Mouse (Mus musculus) left cerebral cortex, adult 2 months (tissue): ENCODE measurements around the gene Iqgap2. TPM values are rescaled to one million over a fixed set of nuclear protein-coding genes. Genes with fewer than 3 reads are reported as not detected.
A peak's percentile ranks its signal among the peaks of the same experiment; 100 is the strongest.

Source experiments
- DNase-seq, 2 experiments: peaks; one replicate each; pipeline ENCODE4 v3.0.0; 2021 to 2022; ENCODE audit warnings: low spot score in 2 of 2, mixed read lengths in 1 of 2; ENCODE audit errors: extremely low spot score in 1 of 2
- H3K27ac ChIP-seq: fragments of 200-600 bp; 2 replicates; pipeline ENCODE4 v1.8.1; 2022
- H3K4me3 ChIP-seq: fragments of 200-600 bp; 2 replicates; pipeline ENCODE4 v1.8.1; 2022
- CTCF ChIP-seq: fragments of 200-600 bp; IDR thresholded peaks from 2 replicates; pipeline ENCODE4 v1.8.1; 2022; ENCODE audit warnings: antibody characterized with exemption, mild to moderate bottlenecking, moderate library complexity
- intact Hi-C: fragments of 180-260 bp; cut with DNase I; formaldehyde crosslinking; loops from one replicate; pipeline ENCODE4 v1.15.1; 2025
- total RNA-seq, 2 experiments: library from RNA; stranded (reverse); gene quantifications; 2 replicates each; pipeline ENCODE4 v1.2.3; 2021

The Iqgap2 gene
- total RNA-seq, 2 experiments from 2014 or later = 19.1 to 21.5 TPM

DNA sequence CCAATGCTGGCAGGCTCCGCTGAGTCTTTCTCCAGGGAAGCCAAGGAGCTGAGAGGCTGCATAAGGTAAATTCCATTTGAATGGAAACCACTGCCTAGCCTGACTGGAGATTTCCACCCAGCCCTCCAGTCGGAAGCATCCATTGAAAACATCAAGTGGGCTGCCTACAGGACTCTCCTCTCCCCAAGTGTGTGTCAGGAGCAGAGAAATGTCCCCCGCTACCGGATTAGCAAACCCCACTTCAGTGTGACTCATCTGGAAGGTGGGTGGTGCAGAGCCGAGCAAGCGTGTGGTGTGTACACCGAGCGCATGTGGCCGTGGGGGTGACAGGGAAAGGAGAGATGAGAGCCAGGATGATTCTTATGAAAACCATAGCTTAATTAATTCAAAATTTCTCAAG lies 71.7 kb downstream of the Iqgap2 start:
- Histone ChIP-seq H3K4me3 (no peak overlapping the region), H3K27ac (peak overlapping the region; percentile 77)
- no peak for TF ChIP-seq CTCF
- peak; percentile 74 to 77 for DNase-seq
- intact Hi-C loops = loop anchor here (1.0 to 2.0 kb wide), 4 partner anchors 29 to 141 kb away; partner anchors contain the start of gene Iqgap2

DNA sequence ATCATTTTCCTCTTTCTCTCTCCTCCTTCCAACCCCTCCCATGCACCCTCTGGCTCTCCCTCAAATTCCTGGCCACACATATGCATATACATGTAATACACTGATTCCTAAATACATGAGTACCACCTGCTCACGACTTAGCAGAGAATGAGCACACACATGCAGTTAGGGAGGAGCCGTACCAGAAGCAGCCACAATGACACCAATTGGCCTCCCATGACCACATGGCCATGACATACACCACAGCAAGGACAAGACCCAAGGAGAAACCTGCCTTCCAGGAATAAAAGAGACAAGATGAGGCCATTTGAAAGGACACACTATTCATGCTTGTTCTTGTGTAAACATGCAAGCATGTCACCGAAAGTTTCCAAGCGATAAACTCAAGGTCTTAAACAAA lies 72.8 kb downstream of the Iqgap2 start:
- Histone ChIP-seq H3K27ac (peak overlapping the region; percentile 77; the same call in 1 of the 2 replicates), H3K4me3 (no peak overlapping the region)
- no peak for TF ChIP-seq CTCF
- intact Hi-C loops = no loop called here
- no peak for DNase-seq

DNA sequence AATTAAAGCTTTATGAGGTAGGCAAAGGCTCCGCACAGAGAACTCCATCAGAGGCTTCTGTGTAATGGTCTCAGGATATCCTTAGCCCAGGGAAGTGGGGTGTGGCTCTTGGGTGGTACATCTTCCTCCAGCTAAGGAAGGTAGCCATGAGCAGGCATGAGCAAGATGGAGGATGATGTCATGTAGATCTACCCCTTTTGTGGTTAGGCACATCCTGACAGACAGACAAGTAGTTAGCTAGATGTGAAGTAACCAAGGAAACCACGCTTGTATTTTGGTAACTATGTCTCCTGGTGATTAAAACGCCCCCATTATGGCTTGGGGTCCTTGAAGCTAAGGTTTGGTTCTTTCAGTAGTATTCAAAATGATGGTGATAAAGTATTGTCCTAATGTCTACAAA lies 78.1 kb downstream of the Iqgap2 start:
- H3K27ac ChIP-seq = no peak overlapping the region
- no peak overlapping the region for H3K4me3 ChIP-seq
- TF ChIP-seq CTCF = no peak
- no peak for DNase-seq
- intact Hi-C loops = no loop called here

DNA sequence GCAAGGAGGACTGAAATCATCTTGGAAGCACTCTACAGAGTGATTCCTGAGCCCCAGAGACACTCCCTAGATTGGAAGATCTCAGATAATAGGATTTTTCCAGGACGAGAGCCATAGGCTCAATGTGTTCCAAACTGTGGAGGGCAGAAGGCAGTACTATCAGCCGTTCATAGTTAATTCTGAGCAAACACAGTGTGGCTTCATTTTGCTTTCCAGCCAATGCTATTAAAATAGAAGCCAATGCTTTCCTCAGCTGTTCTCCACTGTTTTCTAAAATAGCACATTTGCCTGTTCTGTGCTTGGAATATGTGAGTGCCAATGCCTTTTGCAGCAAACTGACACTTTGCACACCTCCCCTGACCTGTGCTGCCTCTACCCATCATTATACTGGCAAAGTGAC lies 80.9 kb downstream of the Iqgap2 start:
- Histone ChIP-seq H3K27ac (peak overlapping the region; percentile 59), H3K4me3 (no peak overlapping the region)
- intact Hi-C loops = no loop called here
- TF ChIP-seq CTCF = no peak
- no peak for DNase-seq

DNA sequence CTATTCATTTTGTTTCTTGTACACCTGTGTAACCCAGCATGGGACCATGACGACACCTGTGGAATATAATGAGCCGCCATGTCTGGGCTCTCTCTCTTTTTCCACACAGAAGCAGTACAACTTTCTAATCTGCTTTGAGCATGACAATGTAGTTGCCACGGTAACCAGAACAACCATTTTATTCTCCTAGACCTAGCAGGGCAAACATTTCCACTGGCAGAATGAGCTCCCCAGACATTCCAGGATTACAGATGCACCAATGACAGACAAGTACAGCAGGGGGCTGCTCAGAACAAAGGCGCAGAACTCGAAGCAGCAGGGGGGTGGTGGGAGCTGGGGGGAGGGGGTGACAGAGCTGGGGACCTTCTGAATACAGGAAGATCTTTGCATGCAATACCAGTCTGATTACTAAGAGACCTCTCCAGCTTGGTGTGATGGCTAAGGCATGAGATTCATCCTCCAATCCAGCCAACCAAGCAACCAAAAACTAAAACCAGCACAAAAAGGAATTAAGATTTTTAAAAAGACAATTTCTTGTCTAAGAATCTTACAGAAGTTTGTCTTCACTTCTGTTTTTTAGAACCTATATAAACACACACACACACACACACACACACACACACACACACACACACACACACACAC lies 84.5 kb downstream of the Iqgap2 start:
- no peak for DNase-seq
- no peak overlapping the region for H3K27ac ChIP-seq
- intact Hi-C loops = no loop called here
- TF ChIP-seq CTCF = no peak
- H3K4me3 ChIP-seq = no peak overlapping the region

DNA sequence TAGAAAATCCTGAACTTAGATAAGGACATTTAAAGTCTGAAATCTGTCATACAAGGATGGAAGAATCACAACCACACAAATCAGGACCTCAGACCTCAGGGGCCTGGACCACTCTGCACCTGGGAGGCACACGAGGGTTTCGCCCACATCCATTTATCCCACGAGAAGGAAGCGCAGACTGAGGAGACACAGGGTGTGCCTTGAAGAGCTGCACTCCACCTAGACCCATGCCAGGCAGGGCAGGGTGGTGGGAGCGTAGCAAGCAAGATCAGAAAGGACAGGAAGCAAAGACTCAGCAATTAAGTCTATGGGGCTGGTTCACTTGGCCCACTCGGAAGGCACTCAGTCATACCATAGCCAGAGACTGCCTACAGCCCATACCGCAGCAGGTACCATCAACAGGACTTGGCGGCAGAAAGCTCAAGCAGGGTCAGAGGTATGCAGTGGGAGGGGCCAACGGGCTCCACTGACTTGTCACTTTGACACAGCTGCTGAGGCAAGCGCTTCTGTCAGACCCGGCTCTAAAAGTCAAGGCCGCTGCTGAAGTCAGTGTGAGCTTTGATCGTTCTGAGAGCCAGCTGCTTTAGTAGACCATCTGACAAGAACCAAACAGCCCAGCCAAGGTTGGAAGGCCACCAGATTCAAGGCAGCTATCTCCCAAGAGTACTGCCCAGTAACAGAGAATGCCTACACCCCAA lies 86.1 kb downstream of the Iqgap2 start:
- no peak for DNase-seq
- TF ChIP-seq CTCF = no peak
- no peak overlapping the region for H3K27ac ChIP-seq
- H3K4me3 ChIP-seq = no peak overlapping the region
- intact Hi-C loops = no loop called here

DNA sequence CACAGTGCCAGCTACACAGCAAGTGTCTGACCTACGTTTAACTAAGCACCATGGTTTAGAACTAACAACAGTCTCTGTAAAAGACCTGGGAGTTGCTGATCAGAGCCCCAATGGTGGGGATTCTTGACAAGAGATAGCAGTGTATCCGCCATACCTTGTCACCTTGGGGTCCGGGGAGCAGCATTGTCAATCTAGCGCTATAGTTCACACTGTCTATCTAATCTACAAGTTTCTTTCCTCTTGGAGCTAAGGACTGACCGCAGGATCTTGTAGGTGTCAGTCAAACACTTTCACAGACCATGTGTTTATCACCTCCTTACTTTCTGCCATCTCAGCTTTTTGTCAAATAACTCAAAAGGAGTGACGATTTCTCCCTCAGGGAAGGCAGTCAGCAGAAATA lies 87.6 kb downstream of the Iqgap2 start:
- TF ChIP-seq CTCF = no peak
- intact Hi-C loops = no loop called here
- H3K4me3 ChIP-seq = no peak overlapping the region
- H3K27ac ChIP-seq = no peak overlapping the region
- DNase-seq = no peak

DNA sequence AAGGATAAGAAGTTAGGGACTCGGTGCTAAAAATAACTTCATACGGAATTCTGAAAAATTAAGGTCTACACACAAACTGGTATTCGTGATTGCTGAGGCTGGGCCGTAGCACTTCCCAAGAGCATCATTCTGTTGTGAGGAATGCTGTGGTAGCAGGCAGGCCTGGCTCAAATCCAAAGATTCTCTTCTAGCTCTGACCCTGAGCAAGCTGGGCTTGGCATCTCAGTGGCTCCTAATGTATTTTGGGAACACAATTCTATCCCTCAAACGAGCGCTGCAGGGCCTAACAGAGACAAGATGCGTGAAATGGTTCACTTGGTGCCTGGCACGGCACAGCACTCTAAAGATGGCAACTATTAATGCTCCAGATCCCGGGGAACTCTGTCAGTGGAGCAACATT lies 90.8 kb downstream of the Iqgap2 start:
- no peak overlapping the region for H3K27ac ChIP-seq
- intact Hi-C loops = no loop called here
- no peak for DNase-seq
- no peak overlapping the region for H3K4me3 ChIP-seq
- TF ChIP-seq CTCF = no peak

DNA sequence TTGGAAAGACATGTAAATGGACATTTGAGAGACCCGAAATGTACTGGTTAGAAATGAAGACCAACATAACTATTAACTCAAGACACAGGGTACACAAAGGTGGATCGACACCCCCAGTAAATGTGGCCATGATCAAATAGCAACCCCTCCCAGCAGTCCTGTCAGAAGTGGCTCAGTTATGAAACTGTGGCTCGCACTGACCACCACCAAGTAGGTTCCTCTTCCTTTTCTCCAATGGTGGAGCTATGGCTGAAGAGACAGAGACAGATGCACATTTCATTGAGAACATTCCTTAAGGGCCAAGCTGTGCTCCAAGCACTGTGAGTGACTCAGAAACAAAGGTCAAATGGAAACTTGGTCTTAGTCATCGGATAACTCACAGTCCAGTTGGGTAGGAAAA lies 92.4 kb downstream of the Iqgap2 start:
- H3K4me3 ChIP-seq = no peak overlapping the region
- TF ChIP-seq CTCF = no peak
- no peak overlapping the region for H3K27ac ChIP-seq
- no peak for DNase-seq
- intact Hi-C loops = no loop called here

DNA sequence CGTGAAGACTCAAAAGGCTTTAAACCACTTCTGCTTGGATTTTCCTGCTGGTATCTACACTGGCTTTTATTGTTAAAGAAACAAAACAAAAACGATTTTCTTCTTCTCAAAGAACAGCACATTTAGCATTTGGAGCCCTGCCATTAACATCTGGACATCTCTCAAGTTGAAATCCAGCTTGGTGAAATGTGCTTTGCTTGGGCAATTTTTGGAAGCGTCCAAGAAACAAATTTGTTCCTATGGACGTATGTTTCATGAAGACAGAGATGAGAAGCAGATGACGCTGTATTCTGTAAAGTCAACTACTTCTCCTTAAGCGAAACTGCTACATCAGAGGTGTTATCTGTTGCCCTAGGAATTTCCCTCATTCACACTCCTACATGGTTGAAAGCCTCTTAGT lies 93.0 kb downstream of the Iqgap2 start:
- no peak for TF ChIP-seq CTCF
- no peak for DNase-seq
- H3K27ac ChIP-seq = no peak overlapping the region
- intact Hi-C loops = no loop called here
- no peak overlapping the region for H3K4me3 ChIP-seq

DNA sequence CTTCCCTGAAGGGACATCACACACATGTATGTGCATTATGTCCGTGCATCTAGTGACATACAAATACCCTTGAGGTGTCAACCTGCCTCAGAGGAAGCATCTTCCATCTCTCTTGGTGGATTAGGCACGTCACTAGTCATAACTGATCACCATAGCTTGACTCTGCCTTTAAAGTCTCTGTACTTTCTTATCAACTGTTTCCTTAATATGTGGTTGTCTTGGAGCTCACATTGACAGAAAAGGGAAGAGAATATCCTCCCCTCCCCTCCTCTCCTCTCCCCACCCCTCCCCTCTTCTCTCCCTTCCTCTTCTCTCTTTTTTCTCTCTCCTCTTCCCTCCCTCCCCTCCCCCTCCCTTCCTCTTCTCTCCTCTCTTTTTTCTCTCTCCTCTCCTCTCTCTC lies 94.2 kb downstream of the Iqgap2 start:
- Histone ChIP-seq H3K27ac (no peak overlapping the region), H3K4me3 (no peak overlapping the region)
- TF ChIP-seq CTCF = no peak
- no peak for DNase-seq
- intact Hi-C loops = no loop called here

DNA sequence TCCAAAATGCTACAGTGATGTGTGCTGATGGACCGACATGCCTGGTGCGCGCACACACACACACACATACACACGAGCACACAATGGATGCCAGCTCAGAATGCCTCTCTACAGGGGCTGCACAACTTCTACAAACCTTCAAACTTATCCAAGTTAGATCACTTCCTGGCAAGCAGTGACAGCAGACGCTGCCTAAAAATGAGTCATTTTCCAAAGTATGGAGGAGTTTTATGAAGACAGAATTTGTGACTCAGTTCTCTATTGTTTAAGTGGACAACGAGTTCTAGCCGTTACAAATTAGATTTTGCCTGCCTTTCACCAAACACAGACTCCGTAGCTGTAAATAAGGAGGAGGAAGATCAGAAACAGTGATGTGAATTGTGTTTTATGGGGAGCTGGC lies 97.4 kb downstream of the Iqgap2 start:
- H3K27ac ChIP-seq = no peak overlapping the region
- DNase-seq = no peak
- TF ChIP-seq CTCF = no peak
- no peak overlapping the region for H3K4me3 ChIP-seq
- intact Hi-C loops = no loop called here

DNA sequence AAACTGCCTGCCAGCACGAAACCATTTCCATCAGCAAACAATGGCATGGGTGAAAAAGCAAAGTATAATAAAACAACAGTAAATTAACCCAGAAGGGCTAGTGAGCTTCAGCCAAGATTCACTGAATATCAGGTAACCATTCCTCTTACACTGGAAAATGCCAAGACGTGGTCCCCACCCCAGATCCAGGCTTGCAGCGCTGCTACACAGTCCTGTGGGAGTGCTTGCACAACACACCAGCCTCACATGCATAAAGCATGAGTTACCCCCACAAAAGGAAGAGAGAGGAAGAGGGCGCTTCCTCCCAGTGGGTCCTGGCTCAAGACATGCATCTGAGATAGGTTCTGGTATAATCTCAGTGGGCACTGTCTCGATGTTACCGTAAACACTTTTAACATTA lies 100.8 kb downstream of the Iqgap2 start:
- intact Hi-C loops = no loop called here
- no peak for TF ChIP-seq CTCF
- no peak overlapping the region for H3K4me3 ChIP-seq
- no peak for DNase-seq
- H3K27ac ChIP-seq = no peak overlapping the region
